Mouse (Mus musculus): ENCODE measurements at regions not wholly inside any gene's neighbourhood (a gene's known extent, or its start where the extent isn't known, plus 50 kb on each side); places are given as distances from the start of the nearest gene placed in this dataset.

- no peak for TF ChIP-seq POLR2A (IDR thresholded peaks at IDR 0.05; ENCODE audit: extremely low read depth, insufficient read depth, low read length)
- TF ChIP-seq CTCF (IDR thresholded peaks at IDR 0.05; ENCODE audit: low read depth, low read length), result no peak
Measured at GRCm38 (mm10) chr8:103398179-103398578, 612.7 kb upstream of the Cdh11 start.
